Mouse (Mus musculus) cerebellum, adult 2 months (tissue): ENCODE results near the gene Kirrel3.

Experiments
- CTCF ChIP-seq: fragments of 200-500 bp; IDR thresholded peaks from 2 replicates; pipeline ENCODE4 v1.5.1; 2011; ENCODE audit warnings: low read depth, mild to moderate bottlenecking, control low read depth, low read length, moderate library complexity, borderline replicate concordance; ENCODE audit not compliant: insufficient read depth
- POLR2A ChIP-seq: fragments of 200-500 bp; IDR thresholded peaks from 2 replicates; pipeline ENCODE4 v1.6.1; 2011; ENCODE audit warnings: low read length, control low read depth, borderline replicate concordance; ENCODE audit not compliant: insufficient read depth

DNA sequence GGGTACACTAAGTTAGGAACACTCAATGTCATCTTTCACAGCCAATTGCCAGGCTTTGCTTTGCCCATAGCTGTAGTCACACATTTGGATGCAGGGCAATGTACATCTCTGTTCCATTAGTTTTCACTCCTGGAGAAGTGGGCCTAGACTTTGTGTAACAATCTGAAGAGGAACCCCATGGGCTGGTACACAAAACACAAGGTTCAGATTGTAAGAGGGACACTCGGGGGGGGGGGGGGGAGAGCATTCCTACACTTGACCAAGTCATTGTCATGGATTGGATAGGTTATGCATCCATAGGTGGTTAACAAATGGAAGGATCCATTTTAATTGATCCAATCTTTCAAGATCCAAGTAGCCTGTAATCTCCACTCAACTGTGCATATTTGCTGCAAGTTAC is 75.6 kb downstream of the Kirrel3 start:
- TF ChIP-seq CTCF (no peak), POLR2A (no peak)
